Mouse (Mus musculus): ENCODE results near the gene Slc41a2. TPM values are rescaled to one million over a fixed set of nuclear protein-coding genes. Genes with fewer than 3 reads are reported as not detected.
A peak's percentile ranks its signal among the peaks of the same experiment; 100 is the strongest.
"Not testable (repeated sequence)": the region's sequence is repeated elsewhere in the genome, so short reads cannot be mapped to it uniquely, and the experiment has no call there.

Gene Slc41a2
- polyA plus RNA-seq, 1 experiment, result 11.7 TPM

DNA sequence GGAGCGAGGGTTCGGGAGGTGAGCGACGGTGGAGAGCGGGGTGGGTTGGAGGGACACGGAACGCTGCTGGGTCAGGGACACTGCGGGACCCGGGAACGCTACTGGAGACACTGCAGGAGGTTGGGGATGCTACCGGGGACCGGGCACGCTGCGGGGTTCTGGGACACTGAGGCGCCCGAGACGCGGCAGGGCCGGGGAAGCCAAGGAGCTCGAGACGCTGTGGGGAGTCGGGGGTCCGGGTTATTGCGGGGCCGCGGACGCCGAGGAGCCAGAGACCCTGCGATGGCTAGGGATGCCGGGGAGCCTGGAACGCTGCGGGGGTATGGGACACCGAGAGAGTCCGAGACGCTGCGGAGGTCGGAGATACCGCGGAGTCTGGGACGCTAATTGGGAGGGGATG lies 22.7 kb upstream of the Slc41a2 start:
- TF ChIP-seq POLR2A (IDR thresholded peaks at IDR 0.05; ENCODE audit: borderline replicate concordance, insufficient read depth, low read length) (no peak), CTCF (IDR thresholded peaks at IDR 0.05; ENCODE audit: borderline replicate concordance, insufficient read depth, low read depth, low read length) (no peak)
- DNase-seq, result no peak
- no peaks in the 10 kb centered on the region for H3K4me1 ChIP-seq (ENCODE audit: control insufficient read depth, insufficient read depth, low read length)
- peak overlapping the region; percentile 90 for H3K4me3 ChIP-seq (replicated peaks; ENCODE audit: insufficient read depth, low read depth, low read length)
- WGBS, result under 1% methylated on average over 40 of the region's 40 CpGs
- H3K27me3 ChIP-seq (ENCODE audit: control insufficient read depth, insufficient read depth, low read length), result no peaks in the 10 kb centered on the region
- no peak overlapping the region for H3K27ac ChIP-seq (ENCODE audit: insufficient read depth, low read length)

DNA sequence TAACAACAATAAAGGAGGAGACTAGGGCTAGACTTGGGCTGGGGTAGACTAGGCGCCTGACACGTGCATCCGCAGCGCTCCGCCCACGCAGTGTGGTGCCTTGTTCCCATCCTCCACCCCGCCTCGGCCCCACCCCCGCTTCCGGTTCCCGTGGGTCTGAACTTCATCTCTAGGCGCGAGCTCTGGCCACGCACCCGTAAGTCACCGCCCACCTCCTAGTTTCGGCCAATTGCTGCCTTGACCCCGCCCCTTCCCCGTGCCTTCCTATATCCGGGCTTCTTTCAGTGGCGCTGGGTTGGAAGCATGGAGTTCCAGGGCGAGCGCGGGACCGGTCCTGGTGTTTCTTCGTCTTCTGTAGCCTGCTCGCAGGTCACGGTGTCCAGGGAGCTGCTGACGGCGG lies 22.3 kb upstream of the Slc41a2 start, which contains the start of gene D10Wsu102e:
Gene D10Wsu102e (plus strand): TSS at position 266 of the 400 bp plus-strand sequence.
- H3K27ac ChIP-seq (ENCODE audit: insufficient read depth, low read length), result peak within 1 kb of the TSS; percentile 49; the same call in 1 of the 2 replicates
- peak within 1 kb of the TSS; percentile 90 for H3K4me3 ChIP-seq (replicated peaks; ENCODE audit: insufficient read depth, low read depth, low read length)
- DNase-seq, result peak; percentile 96 to 97
- under 1% methylated on average over 30 of the region's 30 CpGs for WGBS
- TF ChIP-seq CTCF (IDR thresholded peaks at IDR 0.05; ENCODE audit: borderline replicate concordance, insufficient read depth, low read depth, low read length) (no peak), POLR2A (IDR thresholded peaks at IDR 0.05; ENCODE audit: borderline replicate concordance, insufficient read depth, low read length) (peak; percentile 63; the same call in 1 of the 2 replicates)
- no peaks in the 10 kb centered on the region for H3K27me3 ChIP-seq (ENCODE audit: control insufficient read depth, insufficient read depth, low read length)
- H3K4me1 ChIP-seq (ENCODE audit: control insufficient read depth, insufficient read depth, low read length), result no peaks in the 10 kb centered on the region

DNA sequence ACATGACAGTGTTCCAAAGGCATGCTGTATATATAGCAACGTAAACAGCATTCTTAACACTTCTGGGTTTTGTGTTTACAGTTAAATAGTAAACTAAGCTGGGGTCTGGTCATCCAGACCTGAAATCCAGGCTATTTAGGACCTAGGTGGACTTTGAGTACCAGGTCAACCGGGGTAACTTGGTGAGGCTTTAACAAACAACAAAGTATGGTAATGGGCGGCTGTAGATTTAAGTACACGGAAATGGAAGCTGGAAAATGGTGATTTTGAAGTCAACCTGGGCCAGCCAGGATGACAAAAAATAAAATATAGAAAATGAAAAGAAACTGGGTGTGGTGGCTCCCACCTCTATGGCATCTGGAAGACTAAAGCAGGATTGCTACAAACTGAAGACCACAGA lies 21.8 kb upstream of the Slc41a2 start:
- DNase-seq, result no peak
- Histone ChIP-seq H3K27ac (ENCODE audit: insufficient read depth, low read length) (peak overlapping the region; percentile 49; the same call in 1 of the 2 replicates), H3K4me3 (replicated peaks; ENCODE audit: insufficient read depth, low read depth, low read length) (peak overlapping the region; percentile 90), H3K27me3 (ENCODE audit: control insufficient read depth, insufficient read depth, low read length) (no peaks in the 10 kb centered on the region), H3K4me1 (ENCODE audit: control insufficient read depth, insufficient read depth, low read length) (no peaks in the 10 kb centered on the region)
- WGBS, result 86% methylated on average over 4 of the region's 4 CpGs
- no peak for TF ChIP-seq CTCF (IDR thresholded peaks at IDR 0.05; ENCODE audit: borderline replicate concordance, insufficient read depth, low read depth, low read length)
- TF ChIP-seq POLR2A (IDR thresholded peaks at IDR 0.05; ENCODE audit: borderline replicate concordance, insufficient read depth, low read length), result no peak

DNA sequence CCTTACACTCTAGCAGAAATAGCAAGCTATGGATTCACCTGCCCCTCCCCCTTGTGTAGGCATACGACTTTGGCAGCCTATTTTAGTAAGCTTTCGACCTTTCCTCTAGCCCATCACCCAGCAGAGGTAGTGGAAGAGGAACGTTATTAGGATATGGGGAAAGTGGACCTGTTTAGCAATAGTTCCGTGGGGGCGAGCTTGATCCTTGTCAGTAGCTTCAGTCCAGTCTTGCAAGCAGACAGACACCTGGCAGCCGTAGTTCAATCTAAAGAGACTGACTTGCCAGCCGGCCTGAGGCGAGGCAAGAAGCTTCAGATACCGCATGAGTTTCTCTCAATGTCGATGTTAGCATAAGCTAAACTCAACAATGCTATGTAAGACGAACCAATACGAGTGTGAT lies 18.7 kb upstream of the Slc41a2 start:
- Histone ChIP-seq H3K27me3 (ENCODE audit: control insufficient read depth, insufficient read depth, low read length) (no peaks in the 10 kb centered on the region), H3K4me1 (ENCODE audit: control insufficient read depth, insufficient read depth, low read length) (peaks cover 3% of the 10 kb centered on the region; the same call in 1 of the 2 replicates), H3K27ac (ENCODE audit: insufficient read depth, low read length) (no peak overlapping the region), H3K4me3 (replicated peaks; ENCODE audit: insufficient read depth, low read depth, low read length) (no peak overlapping the region)
- 84% methylated on average over 12 of the region's 12 CpGs for WGBS
- TF ChIP-seq POLR2A (IDR thresholded peaks at IDR 0.05; ENCODE audit: borderline replicate concordance, insufficient read depth, low read length) (no peak), CTCF (IDR thresholded peaks at IDR 0.05; ENCODE audit: borderline replicate concordance, insufficient read depth, low read depth, low read length) (no peak)
- no peak for DNase-seq

DNA sequence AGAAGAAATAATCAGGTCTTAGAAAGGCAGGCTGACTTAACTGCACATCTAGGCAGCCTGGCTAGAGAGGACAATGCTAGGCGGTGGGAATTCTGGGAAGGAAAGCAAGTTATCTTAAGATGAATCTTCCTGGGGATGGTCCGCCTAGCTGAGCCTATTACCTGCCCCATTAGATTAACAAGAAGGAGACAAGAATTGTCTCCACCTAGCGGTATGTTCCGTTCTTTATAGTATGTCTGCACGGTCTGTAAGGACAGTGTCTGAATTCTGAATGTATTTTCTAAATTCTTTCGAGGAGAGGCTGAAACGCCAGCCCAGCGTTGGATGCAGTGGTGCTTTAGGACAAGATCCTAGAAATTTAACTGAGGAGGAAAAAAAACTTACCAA lies 16.6 kb upstream of the Slc41a2 start:
- 52% methylated on average over 8 of the region's 8 CpGs for WGBS
- DNase-seq, result peak in 1 of 2 experiments; percentile 57
- no peaks in the 10 kb centered on the region for H3K27me3 ChIP-seq (ENCODE audit: control insufficient read depth, insufficient read depth, low read length)
- H3K4me1 ChIP-seq (ENCODE audit: control insufficient read depth, insufficient read depth, low read length), result peaks cover 3% of the 10 kb centered on the region; the same call in 1 of the 2 replicates
- no peak overlapping the region for H3K27ac ChIP-seq (ENCODE audit: insufficient read depth, low read length)
- TF ChIP-seq CTCF (IDR thresholded peaks at IDR 0.05; ENCODE audit: borderline replicate concordance, insufficient read depth, low read depth, low read length) (no peak), POLR2A (IDR thresholded peaks at IDR 0.05; ENCODE audit: borderline replicate concordance, insufficient read depth, low read length) (no peak)
- H3K4me3 ChIP-seq (replicated peaks; ENCODE audit: insufficient read depth, low read depth, low read length), result no peak overlapping the region

DNA sequence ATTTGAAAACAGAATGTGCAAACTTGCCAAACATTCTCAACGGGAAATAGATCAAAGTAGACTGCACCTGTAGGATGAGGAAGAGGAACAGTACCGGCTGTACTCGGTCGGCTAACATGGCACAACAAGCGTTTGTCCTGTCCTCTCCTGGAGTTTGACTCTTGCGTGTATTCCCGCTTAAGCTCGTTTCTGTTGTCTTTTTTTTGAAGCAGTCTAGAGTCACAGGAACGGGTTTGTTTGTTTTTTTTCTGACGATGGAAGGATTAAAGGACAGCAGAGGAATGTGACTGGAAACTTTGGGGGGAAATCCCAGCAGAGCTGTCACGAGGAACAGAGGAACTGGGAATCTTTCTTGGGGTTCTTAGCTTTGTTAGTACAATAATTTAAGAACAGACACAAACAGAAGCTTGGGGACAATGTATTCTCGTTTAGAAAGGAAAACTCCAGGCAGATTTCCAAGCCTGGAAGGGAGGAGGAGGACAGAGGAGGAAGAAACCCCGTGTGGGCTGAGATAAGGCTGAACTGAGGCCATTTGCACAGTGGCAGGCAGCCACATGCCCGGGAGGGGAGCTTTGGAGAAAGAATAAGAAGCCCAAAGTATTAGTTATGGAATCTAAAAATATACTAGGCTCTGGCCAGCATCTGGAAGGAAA lies 16.1 kb upstream of the Slc41a2 start:
- no peak overlapping the region for H3K27ac ChIP-seq (ENCODE audit: insufficient read depth, low read length)

DNA sequence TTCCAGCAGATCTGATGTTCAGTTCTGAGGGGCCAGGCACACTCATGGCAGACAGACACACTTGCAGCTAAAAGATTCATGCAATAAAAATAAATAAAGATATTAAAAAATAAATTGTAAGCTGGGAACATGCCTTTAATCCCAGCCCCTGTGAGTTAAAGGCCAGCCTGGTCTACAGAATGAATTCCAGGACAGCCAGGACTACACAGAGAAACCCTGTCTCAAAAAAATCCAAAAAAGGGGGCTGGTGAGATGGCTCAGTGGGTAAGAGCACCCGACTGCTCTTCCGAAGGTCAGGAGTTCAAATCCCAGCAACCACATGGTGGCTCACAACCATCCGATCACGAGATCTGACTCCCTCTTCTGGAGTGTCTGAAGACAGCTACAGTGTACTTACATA lies 14.1 kb upstream of the Slc41a2 start:
- DNase-seq; H3K4me3 ChIP-seq (replicated peaks; ENCODE audit: insufficient read depth, low read depth, low read length); H3K27ac ChIP-seq (ENCODE audit: insufficient read depth, low read length); H3K27me3 ChIP-seq (ENCODE audit: control insufficient read depth, insufficient read depth, low read length); H3K4me1 ChIP-seq (ENCODE audit: control insufficient read depth, insufficient read depth, low read length): not testable (repeated sequence)
- WGBS, result 84% methylated on average over 4 of the region's 4 CpGs

More for the DNA sequence above, 16.1 kb upstream of the Slc41a2 start:
- no peaks in the 10 kb centered on the region for H3K27me3 ChIP-seq (ENCODE audit: control insufficient read depth, insufficient read depth, low read length)
- no peak for DNase-seq
- no peak for TF ChIP-seq POLR2A (IDR thresholded peaks at IDR 0.05; ENCODE audit: borderline replicate concordance, insufficient read depth, low read length)
- TF ChIP-seq CTCF (IDR thresholded peaks at IDR 0.05; ENCODE audit: borderline replicate concordance, insufficient read depth, low read depth, low read length), result no peak
- no peak overlapping the region for H3K4me3 ChIP-seq (replicated peaks; ENCODE audit: insufficient read depth, low read depth, low read length)
- H3K4me1 ChIP-seq (ENCODE audit: control insufficient read depth, insufficient read depth, low read length), result peaks cover 3% of the 10 kb centered on the region; the same call in 1 of the 2 replicates
- WGBS, result 47% methylated on average over 14 of the region's 14 CpGs

DNA sequence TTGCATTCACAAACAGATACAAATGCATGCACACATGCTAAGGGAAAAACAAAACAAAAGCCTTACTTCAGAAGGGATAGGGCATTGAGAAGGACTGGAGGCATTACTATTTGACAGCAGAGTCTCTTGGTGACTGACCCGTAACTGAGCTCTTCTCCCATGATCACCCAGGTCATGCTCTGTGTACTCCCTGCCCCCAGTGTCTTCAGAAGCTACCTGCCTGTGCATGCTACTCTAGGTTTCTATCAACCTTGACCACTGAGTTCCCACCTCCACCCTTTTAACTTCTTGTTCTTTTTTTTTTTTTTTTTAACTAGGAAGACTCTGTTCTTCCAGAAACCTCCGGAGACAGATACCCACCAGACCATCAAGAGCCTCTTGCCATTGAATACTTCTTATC lies 13.0 kb upstream of the Slc41a2 start:
- H3K27ac ChIP-seq (ENCODE audit: insufficient read depth, low read length), result no peak overlapping the region
- DNase-seq, result no peak
- no peaks in the 10 kb centered on the region for H3K27me3 ChIP-seq (ENCODE audit: control insufficient read depth, insufficient read depth, low read length)
- no peak for TF ChIP-seq CTCF (IDR thresholded peaks at IDR 0.05; ENCODE audit: borderline replicate concordance, insufficient read depth, low read depth, low read length)
- TF ChIP-seq POLR2A (IDR thresholded peaks at IDR 0.05; ENCODE audit: borderline replicate concordance, insufficient read depth, low read length), result no peak
- H3K4me1 ChIP-seq (ENCODE audit: control insufficient read depth, insufficient read depth, low read length), result peaks cover 3% of the 10 kb centered on the region; the same call in 1 of the 2 replicates
- H3K4me3 ChIP-seq (replicated peaks; ENCODE audit: insufficient read depth, low read depth, low read length), result no peak overlapping the region
- 96% methylated on average over 2 of the region's 2 CpGs for WGBS

Data from cerebellum, adult 2 months (tissue).